Mouse (Mus musculus): ENCODE results near the gene 4931428L18Rik.

Gene 4931428L18Rik

DNA sequence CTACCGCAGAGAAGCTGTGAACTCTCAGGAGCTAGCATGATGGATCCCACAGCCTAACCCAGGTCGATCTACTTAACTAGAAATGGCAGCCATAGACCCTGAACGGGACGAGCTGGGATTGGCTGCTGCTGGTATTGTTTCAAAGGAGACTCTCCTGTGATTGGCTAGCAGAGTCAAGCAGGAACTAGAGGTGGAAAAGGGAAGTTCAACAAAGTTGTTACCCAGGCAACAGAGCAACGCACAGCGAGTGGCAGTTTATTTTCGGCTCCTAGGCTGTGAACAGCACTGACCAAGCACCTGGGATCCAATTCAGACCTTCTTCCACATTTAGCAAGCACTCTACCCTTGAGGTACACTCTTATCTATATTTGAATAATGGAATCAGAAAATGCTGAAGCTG is at the start of gene 4931428L18Rik, which contains the start of gene Pih1d3:
Gene 4931428L18Rik (minus strand): TSS at position 121 of the 400 bp plus-strand sequence.
Gene Pih1d3 (plus strand): TSS at position 275 of the 400 bp plus-strand sequence.
- DNase-seq (ENCODE audit: low read depth in 1 of 2, low spot score in 2 of 2) = no peak

DNA sequence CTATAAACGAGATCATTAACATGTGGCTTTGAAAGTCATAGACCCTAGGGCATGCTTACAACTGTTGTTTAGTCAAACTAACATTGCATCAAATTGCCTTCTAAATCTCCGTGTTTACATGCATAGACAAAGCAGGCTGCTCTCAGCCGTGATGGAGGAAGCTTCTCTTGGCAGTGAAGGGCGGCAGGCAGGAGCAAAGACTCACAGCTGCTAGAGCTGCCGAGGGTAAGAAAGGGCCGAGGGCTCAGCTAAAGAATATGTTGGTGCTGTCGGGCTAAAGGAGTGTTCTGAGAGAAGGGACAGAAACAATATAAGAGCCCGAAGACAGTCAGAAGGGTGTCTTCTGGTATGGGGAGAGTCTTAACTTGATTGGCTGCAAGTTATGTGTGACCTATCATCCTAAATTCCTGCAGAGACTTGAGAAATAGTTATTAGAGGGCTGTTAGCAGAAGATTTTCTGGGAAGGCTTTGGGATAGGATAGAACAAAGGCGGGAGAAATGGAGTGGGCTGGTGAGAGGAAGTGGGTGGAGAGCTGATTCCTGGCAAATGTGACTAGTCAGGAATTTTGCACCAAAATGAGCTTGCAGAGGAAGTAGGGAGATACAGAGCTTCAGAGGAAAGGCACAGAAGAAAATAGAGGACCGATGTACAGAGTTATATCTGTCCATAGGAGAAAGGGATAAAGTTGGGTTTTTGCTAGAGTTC is 37.9 kb upstream of the 4931428L18Rik start:
- DNase-seq (ENCODE audit: low read depth in 1 of 2, low spot score in 2 of 2) = no peak

DNA sequence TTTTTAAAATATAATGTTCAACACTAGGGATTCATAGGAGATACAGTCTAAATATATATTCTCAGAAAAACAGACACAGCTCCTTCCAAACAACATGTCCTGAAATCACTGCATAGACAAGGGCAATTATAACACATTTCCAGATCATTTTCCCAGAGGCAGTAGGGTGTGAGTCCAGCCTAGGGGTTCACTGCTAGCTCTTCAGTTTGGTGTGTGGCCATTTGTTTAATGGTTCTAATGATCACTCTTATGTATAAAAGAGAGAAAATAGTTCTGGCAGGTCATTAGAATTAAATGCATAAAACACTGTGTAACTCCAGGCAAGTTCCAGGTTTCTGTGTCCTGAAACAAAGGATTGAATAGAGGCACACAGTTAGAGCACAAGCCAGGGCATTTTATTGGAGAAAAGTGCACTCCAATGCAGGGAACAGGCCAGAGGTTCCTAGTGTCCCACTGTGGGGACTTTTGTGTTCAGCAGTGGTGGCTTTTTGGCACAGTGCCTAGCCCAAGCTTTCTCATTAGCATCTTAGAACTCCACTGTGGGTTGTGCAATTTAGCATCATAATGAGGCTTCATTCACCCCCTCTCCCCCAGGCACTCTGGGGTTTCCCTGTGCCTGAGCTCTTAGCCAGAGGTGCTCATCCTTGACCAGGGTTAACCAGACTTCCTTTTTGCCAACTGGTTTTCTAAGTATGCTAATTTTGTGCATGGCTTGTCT is 11.0 kb upstream of the 4931428L18Rik start:
- DNase-seq (ENCODE audit: low read depth in 1 of 2, low spot score in 2 of 2) = no peak

DNA sequence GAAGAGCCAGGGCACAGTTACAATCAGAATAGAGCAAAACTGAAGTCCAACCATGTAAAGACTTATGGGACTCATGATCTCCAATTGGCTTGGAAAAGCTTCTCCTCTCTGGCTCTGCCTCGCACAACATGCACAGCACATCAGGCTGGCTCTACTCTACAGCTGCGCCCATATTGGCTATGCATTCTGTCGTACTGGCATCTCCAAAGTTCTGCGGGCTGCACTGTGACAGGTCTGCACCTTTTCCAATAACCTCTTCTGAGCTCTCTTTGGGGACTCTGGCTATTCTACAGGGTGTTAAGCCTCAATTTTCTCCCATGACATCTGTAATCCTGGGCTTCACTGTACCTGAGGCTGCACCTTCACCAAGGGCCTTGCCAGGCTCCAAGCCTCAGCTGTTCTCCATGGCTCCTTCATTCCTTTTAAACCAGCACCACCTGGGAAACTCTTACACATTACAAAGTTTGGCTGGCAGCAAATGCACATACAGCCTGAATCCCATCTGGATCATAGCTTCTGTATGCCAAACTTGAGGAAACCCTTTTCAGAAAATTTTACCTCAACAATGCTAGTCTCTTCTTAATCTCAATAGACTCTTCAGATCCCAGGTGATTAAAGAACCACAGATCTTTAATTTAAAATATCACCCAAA is 1.8 kb downstream of the 4931428L18Rik start:
- DNase-seq (ENCODE audit: low read depth in 1 of 2, low spot score in 2 of 2) = no peak

DNA sequence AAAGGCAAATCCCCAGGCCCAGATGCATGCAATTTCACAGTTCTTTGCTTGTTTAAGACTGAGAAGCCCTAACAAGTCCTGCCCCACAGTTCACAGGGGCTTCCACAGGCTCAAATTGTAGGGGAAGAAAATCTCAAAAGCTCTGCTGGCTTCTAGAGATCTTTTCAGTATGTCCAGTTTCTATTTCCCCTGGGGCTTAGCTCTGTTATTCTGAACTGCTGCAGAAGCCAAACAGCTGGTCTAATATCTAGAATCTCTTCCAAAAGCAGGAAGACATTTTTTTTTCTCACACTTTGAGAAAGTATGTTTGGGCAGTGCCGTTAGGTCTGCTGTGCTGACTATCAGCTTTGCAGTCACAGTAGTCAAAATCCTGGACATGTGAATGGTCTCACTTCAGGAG is 7.7 kb downstream of the 4931428L18Rik start:
- no peak for DNase-seq (ENCODE audit: low read depth in 1 of 2, low spot score in 2 of 2)

DNA sequence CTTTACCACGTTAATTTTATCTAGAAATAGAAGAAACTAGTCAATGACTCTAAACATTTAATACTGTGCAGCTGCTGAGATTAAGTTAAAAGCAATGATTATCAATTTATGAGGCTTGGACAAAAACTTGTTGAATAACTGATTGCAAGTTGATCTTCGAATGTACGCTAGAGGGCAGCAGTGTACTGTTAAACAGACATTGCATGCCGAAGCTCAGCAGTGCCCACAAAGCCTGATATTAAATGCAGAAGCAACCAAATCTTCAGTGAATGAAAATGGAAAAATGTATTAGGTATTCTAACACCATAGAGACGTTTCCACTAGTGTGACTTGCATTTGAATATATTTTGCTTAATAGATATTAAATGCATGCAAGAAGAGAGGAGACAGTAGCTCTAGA is 12.3 kb downstream of the 4931428L18Rik start:
- no peak for DNase-seq (ENCODE audit: low read depth in 1 of 2, low spot score in 2 of 2)

DNA sequence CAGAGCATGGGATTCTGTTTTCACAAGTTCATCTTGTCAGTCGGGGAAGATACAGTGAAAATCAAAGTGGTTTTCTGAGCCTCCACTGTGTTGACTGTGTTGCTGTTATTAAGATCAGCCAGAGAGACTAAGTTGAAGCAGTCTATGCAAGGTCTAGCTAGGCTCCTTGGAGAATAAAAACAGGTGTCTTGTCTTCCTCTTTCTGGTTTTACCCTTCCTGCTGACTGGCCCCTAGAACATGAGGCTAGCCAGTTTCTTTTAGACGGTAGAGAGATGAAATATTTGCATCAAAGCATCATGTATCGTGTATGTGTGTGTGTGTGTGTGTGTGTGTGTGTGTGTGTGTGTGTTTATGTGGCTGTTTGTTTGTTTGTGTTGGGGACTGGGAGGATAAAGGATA is 16.7 kb downstream of the 4931428L18Rik start:
- DNase-seq (ENCODE audit: low read depth in 1 of 2, low spot score in 2 of 2) = no peak

DNA sequence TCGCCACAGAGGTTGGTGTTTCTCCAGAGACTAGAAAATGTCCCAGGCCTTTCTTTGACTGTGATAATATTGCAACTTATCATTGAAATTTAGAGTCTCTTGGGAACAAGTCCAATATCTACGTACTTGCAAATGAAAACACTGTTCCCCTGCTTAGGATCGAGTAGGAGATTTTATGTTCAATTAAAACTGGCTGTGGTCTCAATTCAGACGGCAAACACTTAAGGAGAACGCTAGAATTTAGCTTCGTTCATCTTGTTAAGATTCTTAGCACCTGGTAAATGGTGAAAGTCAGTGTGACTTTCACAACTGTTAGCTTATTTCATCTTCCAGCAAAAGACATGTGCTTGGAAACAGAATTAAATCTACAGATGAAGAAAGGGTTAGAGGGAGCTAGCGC is 17.1 kb downstream of the 4931428L18Rik start:
- no peak for DNase-seq (ENCODE audit: low read depth in 1 of 2, low spot score in 2 of 2)

DNA sequence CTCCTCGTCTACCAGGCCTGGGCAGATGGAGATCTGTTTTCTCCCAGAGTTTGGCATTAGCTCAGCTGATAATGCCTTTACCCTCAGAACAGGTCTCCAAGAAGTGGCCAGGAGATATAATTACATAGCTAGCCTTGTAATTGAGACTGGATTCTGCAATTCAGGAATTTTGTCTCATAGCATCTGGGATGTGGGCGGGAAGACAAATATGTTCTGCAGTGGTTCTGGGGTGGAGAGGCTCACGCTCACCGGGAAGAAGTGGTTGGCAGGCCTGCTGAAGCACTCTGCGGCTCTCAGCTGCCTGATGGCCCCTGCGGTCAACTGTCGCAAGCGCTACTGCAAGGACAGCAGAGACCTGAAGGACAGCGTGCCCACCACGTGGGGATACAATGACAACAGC is 18.7 kb downstream of the 4931428L18Rik start:
- no peak for DNase-seq (ENCODE audit: low read depth in 1 of 2, low spot score in 2 of 2)

DNA sequence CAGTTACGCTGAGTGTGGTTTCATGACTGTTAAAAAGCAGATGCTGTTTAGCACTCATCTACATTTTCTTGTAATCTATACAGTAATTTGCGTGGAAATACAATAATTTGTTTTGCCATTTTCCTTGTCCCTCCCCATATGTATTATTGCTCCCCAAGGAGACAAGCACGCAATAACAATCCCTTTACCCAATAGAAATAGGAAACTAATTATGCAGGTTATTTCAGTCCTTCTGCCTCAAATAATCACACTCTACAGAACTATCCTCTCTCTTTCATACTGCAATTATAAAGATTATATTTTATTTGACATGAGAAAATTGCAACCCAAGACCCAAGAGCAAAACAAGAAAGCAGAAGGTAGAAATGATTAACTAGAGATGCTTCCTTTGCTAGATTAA is 25.5 kb downstream of the 4931428L18Rik start:
- DNase-seq (ENCODE audit: low read depth in 1 of 2, low spot score in 2 of 2) = no peak

DNA sequence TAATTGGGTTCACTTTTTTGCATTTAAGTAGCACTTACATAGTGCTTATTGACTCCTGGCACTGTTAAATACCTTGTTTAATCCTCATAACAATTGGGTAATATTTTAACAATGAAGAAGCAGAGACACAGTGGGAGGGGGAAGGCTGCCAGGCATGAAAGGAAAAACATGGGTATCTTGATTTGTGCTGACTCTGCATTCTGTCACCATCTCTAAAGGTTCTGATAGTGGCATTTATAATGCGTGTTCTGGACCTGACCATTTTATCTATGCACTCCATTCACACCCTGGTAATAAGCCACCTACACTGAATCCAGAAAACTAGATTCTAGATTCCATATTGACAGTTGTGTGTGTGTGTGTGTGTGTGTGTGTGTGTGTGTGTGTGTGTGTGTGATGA is 26.9 kb downstream of the 4931428L18Rik start:
- DNase-seq (ENCODE audit: low read depth in 1 of 2, low spot score in 2 of 2) = no peak

DNA sequence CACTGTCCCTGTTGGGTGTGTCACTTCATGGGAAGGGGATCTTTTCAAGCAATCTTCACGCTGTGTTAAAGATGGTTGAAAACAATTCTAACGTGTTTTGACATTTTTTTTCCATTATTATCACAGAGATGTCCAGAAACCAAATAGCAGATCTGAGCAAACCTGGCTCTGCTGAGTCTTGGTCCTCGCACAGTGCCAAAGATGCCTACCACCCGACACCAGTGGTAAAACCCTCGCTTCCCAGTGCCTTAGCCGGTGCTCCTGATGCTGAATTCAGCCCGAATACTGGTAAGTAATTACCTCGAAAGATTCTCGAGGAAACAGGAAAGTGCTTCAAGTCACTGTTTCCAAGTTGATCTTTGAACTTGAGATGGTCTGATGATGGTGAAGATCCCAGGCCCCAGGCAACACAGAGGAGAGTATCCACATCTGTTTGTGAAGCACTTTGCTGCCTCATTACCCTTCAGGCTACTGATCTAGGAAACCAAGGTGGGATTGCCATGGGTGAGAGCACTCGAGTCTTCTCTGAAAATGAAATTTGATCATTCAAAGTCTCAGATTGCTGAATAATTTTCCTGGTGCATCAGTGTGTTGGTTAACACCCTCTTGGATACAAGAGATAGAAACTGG is 32.1 kb downstream of the 4931428L18Rik start:
- DNase-seq (ENCODE audit: low read depth in 1 of 2, low spot score in 2 of 2) = no peak

DNA sequence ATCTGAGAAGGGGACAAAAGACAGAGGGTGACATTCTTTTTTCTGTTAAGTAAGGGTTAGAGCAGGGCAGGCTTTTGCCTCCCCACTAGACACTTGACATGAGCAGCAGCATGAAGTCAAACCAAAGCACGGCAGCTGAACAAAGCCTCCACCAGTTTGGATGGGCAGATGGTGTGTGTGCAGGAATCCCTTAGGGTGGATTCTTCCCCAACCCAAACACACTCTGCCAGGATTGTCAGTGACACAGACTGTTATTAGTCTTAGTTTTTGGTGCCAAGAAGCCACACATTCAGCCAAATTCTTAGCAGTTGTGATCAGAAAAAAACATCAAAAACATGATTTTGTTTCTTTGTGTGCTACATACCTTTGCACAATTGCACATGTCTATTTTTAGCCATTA is 44.2 kb downstream of the 4931428L18Rik start:
- no peak for DNase-seq (ENCODE audit: low read depth in 1 of 2, low spot score in 2 of 2)

DNA sequence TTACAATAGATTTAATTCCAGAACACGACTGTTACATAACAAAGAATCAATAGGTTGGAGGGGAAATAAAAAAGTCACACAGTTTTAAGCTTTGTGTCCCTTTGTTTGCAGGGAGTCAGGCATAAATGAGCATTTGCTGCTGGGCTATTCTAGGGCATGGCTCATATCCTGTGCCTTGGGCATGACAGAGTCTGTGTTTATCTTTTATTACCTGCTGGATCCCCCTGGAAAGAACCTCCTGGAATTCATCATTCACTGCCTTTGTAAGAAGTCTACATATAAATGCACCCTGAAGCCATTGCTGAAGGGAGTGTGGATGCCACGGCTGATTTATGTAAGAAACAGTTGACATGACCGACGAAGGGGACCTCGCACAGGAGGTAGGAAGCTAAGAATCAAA is 46.4 kb downstream of the 4931428L18Rik start, which contains the start of gene Lgsn:
Gene Lgsn (plus strand): TSS at position 301 of the 400 bp plus-strand sequence.
- no peak for DNase-seq (ENCODE audit: low read depth in 1 of 2, low spot score in 2 of 2)

DNA sequence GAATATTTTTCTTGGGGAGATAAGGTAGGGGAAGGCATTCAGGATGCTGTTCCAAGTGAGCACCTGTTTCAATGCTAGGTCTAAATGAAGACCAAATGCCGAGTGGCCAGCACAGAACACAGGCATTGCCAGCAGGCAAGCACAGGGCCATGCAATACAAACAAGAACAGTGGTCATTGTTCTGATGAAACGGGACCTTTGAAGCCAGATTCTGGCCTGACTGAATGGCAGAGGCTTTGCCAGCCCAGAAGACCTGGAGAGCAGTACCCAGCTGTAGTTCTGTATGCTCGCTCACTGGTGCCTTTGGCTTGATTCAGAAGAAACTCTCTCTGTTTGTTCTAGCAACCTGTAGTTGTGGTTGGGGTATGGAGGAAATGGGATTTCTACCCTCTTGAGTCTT is 47.1 kb downstream of the 4931428L18Rik start:
- no peak for DNase-seq (ENCODE audit: low read depth in 1 of 2, low spot score in 2 of 2)

DNA sequence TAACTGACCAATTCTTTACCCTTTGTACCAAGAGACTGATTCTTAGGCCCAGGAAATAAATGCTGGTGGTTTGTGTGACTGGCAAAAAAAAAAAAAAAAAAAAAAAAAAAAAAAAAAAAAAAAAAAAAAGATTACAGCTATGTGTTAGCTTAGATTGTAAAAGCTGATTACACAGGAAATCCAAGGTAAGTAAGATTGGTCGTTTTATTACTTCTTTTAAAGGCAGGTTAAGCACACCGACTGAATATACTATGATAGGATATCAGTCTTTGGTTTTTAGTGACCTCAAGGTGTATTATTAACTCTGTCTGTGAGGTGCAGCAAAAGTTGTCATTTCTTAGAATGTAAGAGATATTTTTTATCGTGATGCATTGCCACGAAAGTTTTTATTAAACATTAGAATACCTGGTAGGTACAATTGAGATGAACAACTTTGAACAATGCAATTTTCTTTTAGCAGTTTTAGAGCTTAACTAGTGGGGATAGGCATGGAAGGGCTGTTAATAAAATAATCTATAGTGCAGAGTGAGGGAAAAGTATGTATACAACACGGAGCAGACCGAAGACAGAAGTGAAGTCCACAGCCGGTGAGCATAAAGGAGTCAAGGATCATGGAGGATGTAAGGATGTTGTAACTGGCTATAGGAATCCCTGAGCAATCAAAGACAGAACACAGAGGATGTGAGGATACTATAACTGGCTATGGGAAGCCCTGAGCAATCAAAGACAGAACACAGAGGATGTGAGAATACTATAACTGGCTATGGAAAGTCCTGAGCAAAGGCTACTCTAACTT is 57.0 kb downstream of the 4931428L18Rik start:
- DNase-seq (ENCODE audit: low read depth in 1 of 2, low spot score in 2 of 2) = no peak

DNA sequence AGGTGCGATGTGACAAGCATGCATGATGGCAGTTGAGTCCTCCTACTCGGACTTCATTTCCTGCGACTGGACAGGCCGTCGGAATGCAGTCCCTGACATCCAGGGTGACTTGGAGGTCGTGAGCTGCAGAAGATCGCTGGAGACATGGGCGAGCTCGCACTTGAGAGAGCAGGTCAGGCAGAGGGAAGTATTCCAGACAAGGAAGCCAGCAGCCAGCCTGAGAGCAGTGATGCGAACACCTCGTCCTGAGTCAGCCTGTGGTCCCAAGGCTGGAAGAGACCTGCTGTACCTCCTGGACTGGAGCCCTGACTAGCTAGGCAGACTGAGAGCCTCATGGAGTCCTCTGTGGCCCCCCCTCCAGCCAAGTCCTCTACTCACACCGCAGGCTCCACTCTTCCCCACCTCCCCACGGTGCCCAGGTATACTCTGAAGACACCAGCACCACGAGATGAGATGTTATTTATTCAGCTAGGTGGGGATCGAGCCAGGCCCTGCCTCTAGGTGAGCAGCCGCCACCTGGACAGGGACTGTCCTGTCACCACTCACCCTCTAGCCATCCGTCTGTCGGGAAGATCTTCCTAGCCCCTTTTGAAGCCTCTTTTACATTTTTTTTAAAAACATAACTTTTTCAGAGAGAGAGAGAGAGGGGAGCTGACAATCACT is 57.8 kb downstream of the 4931428L18Rik start:
- no peak for DNase-seq (ENCODE audit: low read depth in 1 of 2, low spot score in 2 of 2)

DNA sequence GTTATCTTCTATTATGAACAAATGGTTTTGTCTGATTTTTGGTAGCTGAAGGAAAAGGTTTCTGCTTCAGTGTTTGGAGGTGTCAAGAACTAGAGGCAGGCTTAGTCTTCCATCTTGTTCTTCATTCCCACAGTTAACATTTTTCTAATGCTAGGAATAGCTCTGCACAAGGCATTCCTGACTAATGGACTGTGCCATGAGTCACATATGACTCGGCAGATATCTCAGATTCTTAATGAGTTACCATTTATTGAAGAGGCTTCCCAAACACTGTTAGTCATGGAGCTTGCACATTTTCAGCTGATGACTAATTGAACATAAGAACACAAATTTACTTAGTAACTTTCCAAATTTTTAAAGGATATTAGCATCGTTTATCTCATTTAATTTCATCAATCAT is 65.6 kb downstream of the 4931428L18Rik start:
- DNase-seq (ENCODE audit: low read depth in 1 of 2, low spot score in 2 of 2) = no peak

DNA sequence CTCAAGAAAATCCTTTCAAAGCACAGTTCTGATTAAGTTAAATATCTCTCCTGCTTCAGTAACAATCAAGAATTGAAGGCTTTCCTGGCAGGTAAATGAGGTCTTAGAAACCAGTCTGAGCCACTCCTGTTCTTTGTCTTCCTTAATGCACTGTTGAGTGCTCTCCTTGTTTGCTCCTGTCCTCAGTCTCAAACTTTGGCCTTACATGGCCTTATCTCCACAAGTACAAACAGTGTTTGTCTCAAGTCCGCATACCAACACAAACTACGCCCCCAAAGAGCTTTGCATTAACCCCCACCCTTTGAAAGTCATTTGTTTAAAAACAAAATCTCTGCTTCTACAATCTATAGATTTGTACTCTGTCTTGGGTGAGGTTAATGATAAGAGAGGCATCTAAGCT is 66.3 kb downstream of the 4931428L18Rik start:
- no peak for DNase-seq (ENCODE audit: low read depth in 1 of 2, low spot score in 2 of 2)

DNA sequence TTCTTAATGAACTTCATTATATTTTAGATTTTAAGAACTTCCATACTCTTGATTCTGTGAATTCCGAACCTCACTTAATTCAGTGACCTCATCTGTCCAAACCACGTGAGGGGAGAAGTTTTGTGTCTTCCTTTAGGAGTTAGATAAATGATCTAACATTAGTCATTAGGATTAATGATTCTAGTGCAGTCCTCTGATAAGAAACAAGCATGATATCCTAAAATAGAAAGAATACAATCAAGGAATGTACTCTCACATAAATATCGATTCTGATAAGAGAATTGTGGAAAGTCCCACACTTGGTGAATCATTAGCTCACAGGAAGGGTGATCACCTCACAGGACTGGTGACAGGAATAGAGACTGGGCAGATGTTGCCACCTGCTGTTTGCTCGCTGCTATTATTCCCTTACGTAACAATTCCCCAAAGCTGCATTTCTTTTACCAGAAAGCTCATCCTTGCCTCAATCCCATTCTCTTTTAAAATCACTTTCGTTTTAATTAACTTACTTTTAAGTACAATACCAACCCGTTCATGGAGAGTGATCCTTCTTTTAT is 68.6 kb downstream of the 4931428L18Rik start:
- no peak for DNase-seq (ENCODE audit: low read depth in 1 of 2, low spot score in 2 of 2)
